Mouse (Mus musculus) inflammation-experienced regulatory T-cells, adult 6 months (primary cell): ENCODE data around the gene Olfr76. TPM values are rescaled to one million over a fixed set of nuclear protein-coding genes. Genes with fewer than 3 reads are reported as not detected.
"Not testable (repeated sequence)": the region's sequence is repeated elsewhere in the genome, so short reads cannot be mapped to it uniquely, and the experiment has no call there.

Source experiments
- ATAC-seq: one replicate; pipeline ENCODE4 v1.8.0; 2017
- polyA plus RNA-seq, 3 experiments: library from polyadenylated mRNA; unstranded; fragments of 100-300 nt; shearing (Covaris generic); gene quantifications; one replicate each; pipeline ENCODE4 v1.2.1; 2017

Gene Olfr76
- polyA plus RNA-seq, result under 1 TPM in 1 of 3 experiments, not detected in 2; 0.21 TPM

GRCm38 (mm10) chr19:12123103-12123502 is at the start of gene Olfr76:
Gene Olfr76 (minus strand): TSS chr19:12123203.
- ATAC-seq, result no peak

DNA sequence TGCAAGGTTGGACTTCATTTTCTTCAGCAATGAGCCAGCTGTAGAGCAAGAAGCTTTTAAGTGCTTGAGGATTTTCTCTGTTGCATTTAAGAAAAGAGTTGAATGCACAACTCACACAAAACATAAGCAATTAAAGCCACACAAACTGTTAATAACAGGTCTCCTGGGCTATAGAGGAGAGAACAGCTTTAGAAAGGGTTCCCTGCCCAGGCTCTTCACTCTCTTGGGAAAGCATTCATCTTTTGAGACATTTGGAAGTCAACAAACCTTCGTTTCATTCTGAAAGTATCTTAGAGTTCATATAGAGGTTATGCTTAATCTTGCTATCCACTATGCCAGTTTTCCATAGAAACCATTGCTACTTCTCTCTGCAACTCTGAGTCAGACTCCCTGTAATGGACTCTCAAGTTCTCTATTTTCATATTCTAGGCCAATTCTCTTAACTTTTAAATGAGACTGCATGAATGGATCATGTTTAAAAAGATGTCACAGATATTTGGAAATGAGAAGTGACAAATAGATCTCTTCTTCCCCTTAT is 47.1 kb upstream of the Olfr76 start, which contains the start of gene Olfr1555-ps1:
TSS of gene Olfr1555-ps1 (minus strand) at position 51 of the 538 bp plus-strand sequence.
- ATAC-seq, result not testable (repeated sequence)

GRCm38 (mm10) chr19:12145452-12145851 is 22.4 kb upstream of the Olfr76 start:
- no peak for ATAC-seq

GRCm38 (mm10) chr19:12143356-12143755 is 20.4 kb upstream of the Olfr76 start:
- no peak for ATAC-seq

GRCm38 (mm10) chr19:12134289-12134688 is 11.3 kb upstream of the Olfr76 start:
- ATAC-seq, result no peak

GRCm38 (mm10) chr19:12116464-12116863 is 6.5 kb downstream of the Olfr76 start:
- ATAC-seq, result no peak

DNA sequence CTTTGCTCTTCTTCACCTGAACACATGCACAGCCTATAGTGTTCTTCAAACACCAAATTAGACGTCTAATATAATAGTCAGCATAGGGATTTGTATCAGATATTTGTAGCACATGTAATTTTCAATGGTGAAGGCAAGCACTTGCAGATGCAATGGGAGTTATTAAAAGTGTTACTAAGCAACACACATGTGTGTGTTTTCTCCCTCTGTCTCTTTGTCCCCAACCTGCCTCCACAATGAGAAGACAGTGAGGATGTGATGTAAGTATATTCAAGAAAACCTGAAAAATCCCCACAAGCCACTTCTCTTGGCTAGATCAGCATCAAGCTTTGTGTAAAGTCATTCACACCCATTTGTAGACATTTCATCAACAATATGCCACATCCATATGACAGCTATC is 7.2 kb downstream of the Olfr76 start, which contains the start of gene Olfr1428:
TSS of gene Olfr1428 (minus strand) at position 101 of the 400 bp plus-strand sequence.
- no peak for ATAC-seq

DNA sequence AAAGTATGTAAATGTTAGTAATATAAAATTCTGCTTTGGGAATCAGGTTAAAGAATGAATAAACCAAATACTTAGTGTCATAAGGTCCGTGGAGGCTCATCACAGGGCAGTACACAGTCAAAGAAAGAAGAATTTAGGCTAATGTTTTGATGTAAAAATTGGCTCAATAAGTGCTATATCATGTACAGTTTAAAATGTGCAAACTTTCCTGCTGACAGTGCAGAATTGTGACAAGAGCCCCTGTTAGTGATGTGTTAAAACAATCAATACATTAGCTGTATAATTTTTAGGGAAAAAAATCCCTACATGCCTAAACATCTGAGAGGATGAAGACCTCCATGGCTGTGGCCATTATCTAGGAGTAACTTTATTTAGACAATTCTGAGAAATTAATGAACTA is 9.2 kb downstream of the Olfr76 start:
- ATAC-seq, result no peak

- no peak for ATAC-seq
Measured at GRCm38 (mm10) chr19:12104541-12104940, 18.5 kb downstream of the Olfr76 start.

DNA sequence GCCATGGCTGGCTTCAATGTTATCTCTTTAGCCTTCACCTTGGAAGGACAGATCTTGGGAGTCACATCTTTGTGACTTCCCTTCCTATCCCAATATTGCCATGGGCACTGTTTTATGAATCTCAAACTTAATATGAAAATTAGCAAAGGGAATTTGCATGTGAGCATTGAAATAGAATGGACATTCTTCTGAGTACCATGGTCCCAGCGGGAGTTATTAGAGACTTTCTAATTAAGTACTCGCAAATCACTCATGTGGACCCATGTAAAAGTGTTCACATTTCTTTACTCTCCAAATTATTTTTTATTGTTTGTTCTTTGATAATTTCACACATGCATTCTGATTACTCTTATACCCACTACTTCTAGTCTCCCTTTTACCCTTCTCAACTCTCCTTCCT is 19.8 kb downstream of the Olfr76 start, which contains the start of gene Olfr1427:
TSS of gene Olfr1427 (minus strand) at position 101 of the 400 bp plus-strand sequence.
- ATAC-seq, result no peak

DNA sequence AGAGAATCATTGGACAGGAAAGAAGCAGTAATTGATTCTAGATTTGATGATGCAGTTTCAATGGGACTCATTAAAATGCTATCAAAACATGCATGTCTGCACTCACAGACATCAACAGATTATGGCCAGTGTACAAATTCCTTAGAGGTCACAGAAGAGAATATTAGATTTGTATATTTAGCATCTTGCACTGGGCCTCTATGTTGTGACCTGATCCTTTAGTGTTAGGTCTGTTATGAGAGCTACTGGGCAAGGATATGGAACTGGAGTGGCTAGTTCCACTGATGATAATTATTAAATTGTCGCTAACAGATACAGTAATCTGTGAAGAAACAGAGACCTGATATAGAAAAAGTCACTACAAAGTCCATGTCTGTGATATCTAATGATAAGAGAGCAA is 31.1 kb downstream of the Olfr76 start, which contains the start of gene Olfr1426:
TSS of gene Olfr1426 (minus strand) at position 101 of the 400 bp plus-strand sequence.
- no peak for ATAC-seq

- not testable (repeated sequence) for ATAC-seq
Measured at GRCm38 (mm10) chr19:12077631-12078030, 45.4 kb downstream of the Olfr76 start, which contains the start of gene Olfr1425. Gene Olfr1425 (minus strand): TSS chr19:12077731.

- ATAC-seq, result not testable (repeated sequence)
Measured at GRCm38 (mm10) chr19:12069546-12069945, 53.5 kb downstream of the Olfr76 start.

Other genes with a start within 250 kb of the Olfr76 start
- gene Olfr1419, start 248.1 kb downstream of the Olfr76 start, polyA plus RNA-seq, result not detected
- gene Olfr1420, start 236.6 kb downstream of the Olfr76 start, polyA plus RNA-seq, result under 1 TPM in 1 of 3 experiments, not detected in 2; 0.31 TPM
- gene Patl1, start 210.8 kb downstream of the Olfr76 start, polyA plus RNA-seq, result 10 to 100 TPM; 15.0 to 18.6 (median 17.1) TPM
- 1 to 10 TPM; 7.1 to 8.4 (median 8.3) TPM for gene Osbp, start 157.3 kb downstream of the Olfr76 start, polyA plus RNA-seq
- gene Olfr1423, start 81.9 kb downstream of the Olfr76 start, polyA plus RNA-seq, result under 1 TPM in 1 of 3 experiments, not detected in 2; 0.16 TPM
- gene Olfr1424, start 60.5 kb downstream of the Olfr76 start, polyA plus RNA-seq, result not detected
- gene Olfr1425, start 45.5 kb downstream of the Olfr76 start, polyA plus RNA-seq, result not detected
- gene Olfr1426, start 31.2 kb downstream of the Olfr76 start, polyA plus RNA-seq, result not detected
- gene Olfr1427, start 19.9 kb downstream of the Olfr76 start, polyA plus RNA-seq, result not detected
- not detected for gene Olfr1428, start 7.3 kb downstream of the Olfr76 start, polyA plus RNA-seq
- under 1 TPM in 1 of 3 experiments, not detected in 2; 0.20 TPM for gene Olfr1555-ps1, start 46.9 kb upstream of the Olfr76 start, polyA plus RNA-seq
- not detected for gene Olfr1431, start 77.4 kb upstream of the Olfr76 start, polyA plus RNA-seq
- gene Olfr1432, start 109.4 kb upstream of the Olfr76 start, polyA plus RNA-seq, result not detected
- not detected for gene Olfr262, start 118.5 kb upstream of the Olfr76 start, polyA plus RNA-seq
- not detected for gene Olfr235, start 137.8 kb upstream of the Olfr76 start, polyA plus RNA-seq
- gene Olfr1434, start 156.7 kb upstream of the Olfr76 start, polyA plus RNA-seq, result not detected
- gene Olfr1436, start 175.9 kb upstream of the Olfr76 start, polyA plus RNA-seq, result not detected
- gene Olfr1437, start 201.9 kb upstream of the Olfr76 start, polyA plus RNA-seq, result under 1 TPM in 1 of 3 experiments, not detected in 2; 0.15 TPM
- gene Olfr1438-ps1, start 212.7 kb upstream of the Olfr76 start, polyA plus RNA-seq, result under 1 TPM in 1 of 3 experiments, not detected in 2; 0.09 TPM